Mouse (Mus musculus) cerebellum, postnatal 10 days (tissue): ENCODE results near the gene Gm7138.
"Not testable (repeated sequence)": the region's sequence is repeated elsewhere in the genome, so short reads cannot be mapped to it uniquely, and the experiment has no call there.

ENCODE experiments used
- DNase-seq, 2 experiments: peaks; one replicate each; pipeline ENCODE4 v3.0.0; 2021; ENCODE audit warnings: mixed read lengths in 2 of 2

Gene Gm7138

GRCm38 (mm10) chr10:77776844-77777243 is at the start of gene Gm7138:
TSS of gene Gm7138 (minus strand) at chr10:77776944.
- DNase-seq: not testable (repeated sequence)

- DNase-seq: no peak
Measured at GRCm38 (mm10) chr10:77819203-77819602, 42.5 kb upstream of the Gm7138 start.

GRCm38 (mm10) chr10:77818523-77818922 is 41.8 kb upstream of the Gm7138 start:
- DNase-seq: no peak

- peak in 1 of 2 experiments; percentile 26 for DNase-seq
Measured at GRCm38 (mm10) chr10:77815514-77815913, 38.8 kb upstream of the Gm7138 start.

- DNase-seq: no peak
Measured at GRCm38 (mm10) chr10:77814382-77814781, 37.6 kb upstream of the Gm7138 start, which contains the start of gene Gm2696. TSS of gene Gm2696 (plus strand) at chr10:77814682.

GRCm38 (mm10) chr10:77811743-77812142 is 35.0 kb upstream of the Gm7138 start, which contains the start of gene Gm9507:
TSS of gene Gm9507 (minus strand) at chr10:77811843.
- no peak for DNase-seq

- no peak for DNase-seq
Measured at GRCm38 (mm10) chr10:77804095-77804494, 27.4 kb upstream of the Gm7138 start.

- no peak for DNase-seq
Measured at GRCm38 (mm10) chr10:77798921-77799508, 22.3 kb upstream of the Gm7138 start, which contains the start of gene Gm19668. TSS of gene Gm19668 (minus strand) at chr10:77799133.

- peak; percentile 53 to 61 for DNase-seq
Measured at GRCm38 (mm10) chr10:77798164-77798920, 21.6 kb upstream of the Gm7138 start.

- no peak for DNase-seq
Measured at GRCm38 (mm10) chr10:77797677-77798076, 20.9 kb upstream of the Gm7138 start.

- DNase-seq: no peak
Measured at GRCm38 (mm10) chr10:77794976-77795375, 18.2 kb upstream of the Gm7138 start, which contains the start of gene Gm9639. TSS of gene Gm9639 (minus strand) at chr10:77795076.

GRCm38 (mm10) chr10:77788621-77789020 is 11.9 kb upstream of the Gm7138 start:
- no peak for DNase-seq

- DNase-seq: peak; percentile 26 to 31
Measured at GRCm38 (mm10) chr10:77787876-77788275, 11.1 kb upstream of the Gm7138 start, which contains the start of gene Gm7137. TSS of gene Gm7137 (minus strand) at chr10:77788200.

GRCm38 (mm10) chr10:77783396-77783795 is 6.7 kb upstream of the Gm7138 start:
- not testable (repeated sequence) for DNase-seq

GRCm38 (mm10) chr10:77782442-77782841 is 5.7 kb upstream of the Gm7138 start, which contains the start of gene Gm3250:
TSS of gene Gm3250 (minus strand) at chr10:77782542.
- DNase-seq: not testable (repeated sequence)

GRCm38 (mm10) chr10:77772142-77772541 is 4.6 kb downstream of the Gm7138 start:
- DNase-seq: not testable (repeated sequence)

- not testable (repeated sequence) for DNase-seq
Measured at GRCm38 (mm10) chr10:77771225-77771624, 5.5 kb downstream of the Gm7138 start, which contains the start of gene Gm3238. TSS of gene Gm3238 (minus strand) at chr10:77771325.

- no peak for DNase-seq
Measured at GRCm38 (mm10) chr10:77769727-77770126, 7.0 kb downstream of the Gm7138 start.

- not testable (repeated sequence) for DNase-seq
Measured at GRCm38 (mm10) chr10:77759582-77759981, 17.2 kb downstream of the Gm7138 start, which contains the start of gene Gm3233. TSS of gene Gm3233 (minus strand) at chr10:77759682.

- no peak for DNase-seq
Measured at GRCm38 (mm10) chr10:77753448-77753847, 23.3 kb downstream of the Gm7138 start.

- not testable (repeated sequence) for DNase-seq
Measured at GRCm38 (mm10) chr10:77752312-77752711, 24.4 kb downstream of the Gm7138 start.

- DNase-seq: not testable (repeated sequence)
Measured at GRCm38 (mm10) chr10:77751254-77751653, 25.5 kb downstream of the Gm7138 start, which contains the start of gene Gm9736. TSS of gene Gm9736 (minus strand) at chr10:77751354.

- DNase-seq: peak; percentile 57 to 64
Measured at GRCm38 (mm10) chr10:77750686-77751085, 26.1 kb downstream of the Gm7138 start.
